Mouse (Mus musculus) megakaryocyte, embryonic 14.5 days (primary cell): ENCODE results near the gene Olfr1122. TPM values are rescaled to one million over a fixed set of nuclear protein-coding genes. Genes with fewer than 3 reads are reported as not detected.
"Not testable (repeated sequence)": the region's sequence is repeated elsewhere in the genome, so short reads cannot be mapped to it uniquely, and the experiment has no call there.

ENCODE experiments used
- H3K27me3 ChIP-seq: replicated peaks from 2 replicates; pipeline ENCODE3; 2012; ENCODE audit warnings: inconsistent platforms
- H3K36me3 ChIP-seq: replicated peaks from 2 replicates; pipeline ENCODE3; 2012; ENCODE audit warnings: low read length, inconsistent platforms, mixed read lengths
- H3K4me1 ChIP-seq: 2 replicates; pipeline ENCODE4 v1.6.1; 2012; ENCODE audit warnings: inconsistent platforms
- H3K4me3 ChIP-seq: replicated peaks from 2 replicates; pipeline ENCODE3; 2012; ENCODE audit warnings: moderate library complexity, mild to moderate bottlenecking, inconsistent platforms
- H3K9me3 ChIP-seq: 2 replicates; pipeline ENCODE4 v1.6.1; 2012; ENCODE audit warnings: inconsistent platforms
- FLI1 ChIP-seq: IDR thresholded peaks from 2 replicates; pipeline ENCODE4 v1.6.1; 2012; ENCODE audit warnings: low read length, inconsistent platforms, mixed read lengths
- GATA1 ChIP-seq: IDR thresholded peaks from 3 replicates; pipeline ENCODE4 v1.6.1; 2012; ENCODE audit warnings: mixed read lengths, low read length, inconsistent platforms, borderline replicate concordance
- polyA plus RNA-seq: library from polyadenylated mRNA; stranded (reverse); fragments of >175 nt; gene quantifications from 2 replicates; pipeline ENCODE4 v1.2.3, GENCODE M21; 2012; ENCODE audit warnings: low replicate concordance; ENCODE audit not compliant: insufficient read depth

The Olfr1122 gene
- polyA plus RNA-seq, result not detected in 2 replicates

GRCm38 (mm10) chr2:87385549-87385948, at the start of gene Olfr1122:
TSS of gene Olfr1122 (plus strand) at chr2:87385849.
- Histone ChIP-seq H3K9me3 (no peaks in the 10 kb centered on the region), H3K27me3 (no peaks in the 10 kb centered on the region), H3K4me1 (no peaks in the 10 kb centered on the region), H3K36me3 (no peaks in the 10 kb centered on the region), H3K4me3 (no peak within 1 kb of the TSS)
- TF ChIP-seq GATA1, result no peak
- no peak for TF ChIP-seq FLI1

- Histone ChIP-seq H3K27me3 (no peaks in the 10 kb centered on the region), H3K9me3 (no peaks in the 10 kb centered on the region), H3K4me1 (no peaks in the 10 kb centered on the region), H3K36me3 (no peaks in the 10 kb centered on the region), H3K4me3 (no peak within 1 kb of the TSS)
- TF ChIP-seq GATA1, result no peak
- no peak for TF ChIP-seq FLI1
These were observed 31.1 kb upstream of the Olfr1122 start, which contains the start of gene Olfr1120 for GRCm38 (mm10) chr2:87354515-87354914. TSS of gene Olfr1120 (plus strand) at chr2:87354815.

DNA sequence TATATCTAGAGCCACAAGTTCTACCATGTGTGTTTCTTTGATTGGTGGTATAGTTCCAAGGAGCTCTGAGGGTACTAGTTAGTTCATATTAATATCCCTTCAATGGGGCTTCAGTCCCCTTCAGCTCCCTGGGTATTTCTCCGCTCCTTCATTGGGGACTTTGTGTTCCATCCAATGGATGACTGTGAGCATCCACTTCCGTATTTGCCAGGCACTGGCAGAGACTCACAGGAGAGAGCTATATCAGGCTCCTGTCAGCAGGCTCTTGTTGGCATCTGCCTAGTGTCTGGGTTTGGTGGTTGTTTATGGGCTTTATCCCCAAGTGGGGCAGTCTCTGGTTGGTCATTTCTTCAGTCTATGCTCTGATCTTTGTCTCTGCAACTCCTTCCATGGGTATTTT, 25.5 kb upstream of the Olfr1122 start:
- not testable (repeated sequence) for H3K36me3 ChIP-seq, H3K9me3 ChIP-seq, H3K4me3 ChIP-seq, H3K4me1 ChIP-seq, H3K27me3 ChIP-seq

DNA sequence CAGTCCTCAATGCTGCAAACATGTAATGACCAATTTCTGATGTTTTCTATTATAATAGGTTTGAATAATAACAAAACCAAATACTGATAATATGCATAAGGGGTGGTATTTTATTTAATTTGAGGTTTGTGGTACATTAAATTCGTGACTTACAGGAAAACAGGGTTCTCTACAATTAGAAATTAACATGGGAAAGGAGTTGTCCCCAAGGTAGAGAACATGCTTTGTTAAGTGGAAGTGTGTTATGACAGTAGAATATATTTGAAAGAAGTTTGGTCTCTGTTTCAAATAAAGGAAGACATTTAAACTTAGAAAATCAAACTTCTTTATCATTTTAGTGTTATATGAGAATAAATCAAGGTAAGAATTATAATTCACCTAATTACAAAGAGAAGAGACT, 16.1 kb upstream of the Olfr1122 start, which contains the start of gene Olfr1121:
Olfr1121 (plus strand) TSS at position 301 of the 400 bp plus-strand sequence.
- Histone ChIP-seq H3K4me3 (no peak within 1 kb of the TSS), H3K27me3 (no peaks in the 10 kb centered on the region), H3K9me3 (no peaks in the 10 kb centered on the region), H3K36me3 (no peaks in the 10 kb centered on the region), H3K4me1 (no peaks in the 10 kb centered on the region)
- TF ChIP-seq FLI1 (no peak), GATA1 (no peak)

DNA sequence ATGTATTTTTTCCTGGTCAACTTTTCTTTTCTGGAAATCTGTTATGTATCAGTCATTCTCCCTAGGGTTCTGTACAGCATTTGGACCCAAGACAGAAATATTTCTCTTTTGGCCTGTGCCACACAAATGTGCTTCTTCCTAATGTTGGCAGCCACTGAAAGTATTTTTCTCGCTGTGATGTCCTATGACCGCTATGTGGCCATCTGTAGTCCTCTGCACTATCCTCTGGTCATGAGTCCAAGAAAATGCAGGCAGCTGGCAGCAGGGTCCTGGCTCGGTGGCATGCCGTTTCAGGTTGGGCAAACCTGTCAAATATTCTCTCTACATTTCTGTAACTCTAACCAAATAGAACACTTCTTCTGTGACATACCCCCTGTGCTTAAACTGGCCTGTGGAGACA, 13.9 kb upstream of the Olfr1122 start:
- no peaks in the 10 kb centered on the region for H3K9me3 ChIP-seq
- TF ChIP-seq FLI1, result no peak
- TF ChIP-seq GATA1, result no peak
- H3K4me3 ChIP-seq, result no peak overlapping the region
- no peaks in the 10 kb centered on the region for H3K27me3 ChIP-seq
- H3K4me1 ChIP-seq, result no peaks in the 10 kb centered on the region
- no peaks in the 10 kb centered on the region for H3K36me3 ChIP-seq

GRCm38 (mm10) chr2:87383935-87384334, 1.7 kb upstream of the Olfr1122 start:
- TF ChIP-seq FLI1 (no peak), GATA1 (no peak)
- Histone ChIP-seq H3K27me3 (no peaks in the 10 kb centered on the region), H3K36me3 (no peaks in the 10 kb centered on the region)

GRCm38 (mm10) chr2:87393605-87394004, 8.0 kb downstream of the Olfr1122 start:
- not testable (repeated sequence) for H3K4me1 ChIP-seq

More at GRCm38 (mm10) chr2:87383935-87384334, 1.7 kb upstream of the Olfr1122 start:
- no peaks in the 10 kb centered on the region for H3K4me1 ChIP-seq
- no peaks in the 10 kb centered on the region for H3K9me3 ChIP-seq
- no peak overlapping the region for H3K4me3 ChIP-seq

DNA sequence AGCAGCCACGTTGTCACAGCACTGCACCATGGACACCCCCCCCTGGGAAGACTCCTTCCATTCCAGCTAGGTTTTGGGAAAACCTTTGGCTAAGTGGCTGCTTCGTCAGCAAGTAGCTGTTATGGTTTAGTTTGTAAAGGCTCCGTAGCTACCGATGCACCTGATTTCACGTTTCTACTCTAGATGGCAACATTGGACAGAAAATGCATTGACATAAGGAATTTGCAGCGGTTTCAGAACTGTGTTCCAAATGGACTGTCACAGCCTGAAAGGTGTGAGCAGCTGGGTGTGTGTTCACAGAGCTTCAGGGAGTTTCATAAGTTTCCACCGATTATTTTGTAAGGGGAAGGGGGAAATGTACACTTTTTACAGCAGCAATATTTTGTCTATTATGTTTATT, 9.0 kb downstream of the Olfr1122 start:
- not testable (repeated sequence) for H3K4me1 ChIP-seq, H3K27me3 ChIP-seq, H3K9me3 ChIP-seq, H3K36me3 ChIP-seq, H3K4me3 ChIP-seq

More at GRCm38 (mm10) chr2:87393605-87394004, 8.0 kb downstream of the Olfr1122 start:
- not testable (repeated sequence) for H3K9me3 ChIP-seq, H3K36me3 ChIP-seq, H3K4me3 ChIP-seq, H3K27me3 ChIP-seq

DNA sequence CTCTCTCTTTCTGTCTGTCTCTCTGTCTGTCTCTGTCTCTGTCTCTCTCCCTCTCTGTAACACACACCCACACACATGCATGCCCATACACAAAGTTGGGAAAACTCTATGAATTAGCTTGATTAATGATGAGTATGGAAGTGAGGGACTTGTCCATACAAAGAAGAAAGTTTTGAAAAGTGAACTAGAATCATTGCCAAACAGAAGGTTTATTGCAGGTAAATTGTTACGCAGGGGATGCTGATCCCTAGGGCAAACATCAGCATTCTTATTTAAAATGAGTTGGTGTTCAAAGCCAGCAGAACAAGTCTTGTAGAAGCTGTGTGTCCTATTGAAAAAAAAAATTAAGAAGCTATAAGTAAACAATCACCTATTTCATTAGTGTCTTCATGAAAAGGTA, 30.7 kb downstream of the Olfr1122 start, which contains the start of gene Olfr1123:
Olfr1123 (plus strand) TSS at position 301 of the 400 bp plus-strand sequence.
- H3K36me3 ChIP-seq, result no peaks in the 10 kb centered on the region
- no peak within 1 kb of the TSS for H3K4me3 ChIP-seq
- no peaks in the 10 kb centered on the region for H3K9me3 ChIP-seq
- no peaks in the 10 kb centered on the region for H3K4me1 ChIP-seq
- no peaks in the 10 kb centered on the region for H3K27me3 ChIP-seq
- no peak for TF ChIP-seq GATA1
- no peak for TF ChIP-seq FLI1

DNA sequence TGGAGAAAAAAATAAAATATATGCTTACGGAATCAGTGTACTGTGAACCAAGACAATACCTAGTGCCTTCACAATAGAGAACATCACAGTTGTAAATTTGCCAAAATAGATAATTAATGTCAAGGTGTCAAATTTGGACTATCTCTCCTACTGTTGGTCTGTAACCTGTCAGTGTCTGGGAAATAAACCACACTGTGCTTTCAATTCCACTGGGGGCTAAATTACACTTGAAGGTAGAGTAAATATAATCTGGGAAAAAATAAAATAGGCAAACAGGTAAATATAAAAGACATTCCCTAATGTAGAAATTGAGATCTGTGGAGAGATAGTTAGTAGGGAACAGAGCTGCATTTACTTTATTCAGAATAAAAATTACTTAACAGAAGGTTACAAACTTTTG, 44.3 kb downstream of the Olfr1122 start, which contains the start of gene Olfr1124:
Olfr1124 (plus strand) TSS at position 301 of the 400 bp plus-strand sequence.
- H3K9me3 ChIP-seq, result no peaks in the 10 kb centered on the region
- H3K36me3 ChIP-seq, result no peaks in the 10 kb centered on the region
- no peaks in the 10 kb centered on the region for H3K27me3 ChIP-seq
- no peak for TF ChIP-seq GATA1
- TF ChIP-seq FLI1, result no peak
- H3K4me1 ChIP-seq, result no peaks in the 10 kb centered on the region
- H3K4me3 ChIP-seq, result no peak within 1 kb of the TSS

- Histone ChIP-seq H3K4me3 (no peak overlapping the region), H3K9me3 (peaks cover 7% of the 10 kb centered on the region; the same call in 1 of the 2 replicates), H3K27me3 (no peaks in the 10 kb centered on the region), H3K4me1 (no peaks in the 10 kb centered on the region), H3K36me3 (no peaks in the 10 kb centered on the region)
- TF ChIP-seq FLI1, result no peak
- no peak for TF ChIP-seq GATA1
These were observed 52.1 kb downstream of the Olfr1122 start for GRCm38 (mm10) chr2:87437731-87438130.

Other genes starting within 250 kb of the Olfr1122 start
- gene Olfr1110, start 245.5 kb upstream of the Olfr1122 start, polyA plus RNA-seq, result not detected in 2 replicates
- not detected in 2 replicates for gene Olfr1111, start 233.2 kb upstream of the Olfr1122 start, polyA plus RNA-seq
- gene Olfr1112, start 198.1 kb upstream of the Olfr1122 start, polyA plus RNA-seq, result not detected in 2 replicates
- not detected in 2 replicates for gene Olfr1113, start 176.9 kb upstream of the Olfr1122 start, polyA plus RNA-seq
- gene Olfr1115, start 137.8 kb upstream of the Olfr1122 start, polyA plus RNA-seq, result not detected in 2 replicates
- not detected in 2 replicates for gene Olfr1116, start 118.3 kb upstream of the Olfr1122 start, polyA plus RNA-seq
- 0.43 TPM in 1 of 2 replicates, not detected in the other for gene Olfr1118, start 78.3 kb upstream of the Olfr1122 start, polyA plus RNA-seq
- not detected in 2 replicates for gene Olfr1120, start 31.0 kb upstream of the Olfr1122 start, polyA plus RNA-seq
- not detected in 2 replicates for gene Olfr1121, start 16.0 kb upstream of the Olfr1122 start, polyA plus RNA-seq
- not detected in 2 replicates for gene Olfr1123, start 30.8 kb downstream of the Olfr1122 start, polyA plus RNA-seq
- gene Olfr1124, start 44.4 kb downstream of the Olfr1122 start, polyA plus RNA-seq, result not detected in 2 replicates
- not detected in 2 replicates for gene Olfr1126, start 68.1 kb downstream of the Olfr1122 start, polyA plus RNA-seq
- gene Pramel7, start 111.2 kb downstream of the Olfr1122 start, polyA plus RNA-seq, result not detected in 2 replicates
- gene Pramel6, start 120.7 kb downstream of the Olfr1122 start, polyA plus RNA-seq, result not detected in 2 replicates
- not detected in 2 replicates for gene Olfr153, start 145.9 kb downstream of the Olfr1122 start, polyA plus RNA-seq
- gene Olfr1128, start 159.7 kb downstream of the Olfr1122 start, polyA plus RNA-seq, result not detected in 2 replicates
- gene Olfr1129, start 188.1 kb downstream of the Olfr1122 start, polyA plus RNA-seq, result not detected in 2 replicates
- not detected in 2 replicates for gene Olfr1130, start 220.4 kb downstream of the Olfr1122 start, polyA plus RNA-seq
- not detected in 2 replicates for gene Olfr1131, start 241.3 kb downstream of the Olfr1122 start, polyA plus RNA-seq